Mouse (Mus musculus) C2C12 (cell line): ENCODE results near the gene Efcab12.

Experiments
- CEBPB ChIP-seq: IDR thresholded peaks from one replicate; pipeline ENCODE4 v1.6.1; 2011; ENCODE audit warnings: low read depth, mild to moderate bottlenecking, control low read depth, moderate library complexity
- CTCF ChIP-seq: IDR thresholded peaks from one replicate; pipeline ENCODE4 v1.5.1; 2011; ENCODE audit not compliant: control insufficient read depth, insufficient read depth, insufficient read length
- FOSL1 ChIP-seq: IDR thresholded peaks from one replicate; pipeline ENCODE4 v1.8.0; 2011; ENCODE audit warnings: mild to moderate bottlenecking, low read length; ENCODE audit not compliant: poor library complexity, insufficient read depth, severe bottlenecking
- MAX ChIP-seq: IDR thresholded peaks from one replicate; pipeline ENCODE4 v1.6.1; 2011; ENCODE audit warnings: mild to moderate bottlenecking, control low read depth
- MYOD1 ChIP-seq: IDR thresholded peaks from one replicate; pipeline ENCODE4 v1.6.1; 2011; ENCODE audit warnings: low read depth; ENCODE audit not compliant: control insufficient read depth, insufficient read length
- MYOG ChIP-seq: IDR thresholded peaks from one replicate; pipeline ENCODE4 v1.6.1; 2011; ENCODE audit not compliant: control insufficient read depth, insufficient read length; ENCODE audit errors: extremely low read depth
- USF1 ChIP-seq: IDR thresholded peaks from one replicate; pipeline ENCODE4 v1.6.1; 2011; ENCODE audit warnings: low read depth, mild to moderate bottlenecking, control low read depth, moderate library complexity

GRCm38 (mm10) chr6:115804432-115805192, 33.6 kb downstream of the Efcab12 start:
- TF ChIP-seq MAX (no peak), CTCF (no peak), MYOG (no peak), USF1 (no peak), MYOD1 (no peak), CEBPB (no peak), FOSL1 (no peak)
